Mouse (Mus musculus) cortical plate, adult 2 months (tissue): ENCODE results near the gene Tmem82.

Experiments
- CTCF ChIP-seq: fragments of 200-500 bp; IDR thresholded peaks from 2 replicates; pipeline ENCODE4 v1.5.1; 2011; ENCODE audit warnings: mild to moderate bottlenecking, control low read depth, low read length; ENCODE audit not compliant: insufficient read depth; ENCODE audit errors: extremely low read depth
- POLR2A ChIP-seq: fragments of 200-500 bp; IDR thresholded peaks from 2 replicates; pipeline ENCODE4 v1.6.1; 2011; ENCODE audit warnings: mild to moderate bottlenecking, low read length, control low read depth; ENCODE audit not compliant: insufficient read depth; ENCODE audit errors: extremely low read depth

DNA sequence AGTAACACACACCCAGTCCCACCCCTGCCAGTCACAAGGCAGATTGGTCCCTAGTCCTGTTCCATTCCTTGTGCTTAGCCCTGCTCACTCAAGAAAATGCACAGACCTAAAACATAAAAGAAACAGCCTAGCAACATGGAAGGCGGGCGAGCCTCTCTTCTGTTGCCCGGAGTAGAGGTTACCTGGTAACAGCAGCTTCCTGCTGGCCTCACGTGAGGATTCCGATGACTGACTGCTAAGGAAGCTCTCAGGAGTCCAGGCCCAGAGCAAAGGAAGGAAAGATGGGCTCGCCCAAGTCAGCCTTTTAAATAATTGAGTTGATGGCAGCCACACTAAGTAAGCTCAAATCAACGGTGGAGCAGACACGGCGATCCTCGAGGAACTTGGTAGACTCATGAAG lies 33.5 kb upstream of the Tmem82 start:
- TF ChIP-seq CTCF, result no peak
- no peak for TF ChIP-seq POLR2A
